Mouse (Mus musculus) adrenal gland, adult (tissue): Measurements from ENCODE around the gene Bmp3.
A peak's percentile ranks its signal among the peaks of the same experiment; 100 is the strongest.

ENCODE experiments used
- DNase-seq, 2 experiments: peaks; one replicate each; pipeline ENCODE4 v3.0.0; 2022 to 2023; ENCODE audit warnings: low spot score in 1 of 2; ENCODE audit not compliant: inconsistent age in 2 of 2

Gene Bmp3

DNA sequence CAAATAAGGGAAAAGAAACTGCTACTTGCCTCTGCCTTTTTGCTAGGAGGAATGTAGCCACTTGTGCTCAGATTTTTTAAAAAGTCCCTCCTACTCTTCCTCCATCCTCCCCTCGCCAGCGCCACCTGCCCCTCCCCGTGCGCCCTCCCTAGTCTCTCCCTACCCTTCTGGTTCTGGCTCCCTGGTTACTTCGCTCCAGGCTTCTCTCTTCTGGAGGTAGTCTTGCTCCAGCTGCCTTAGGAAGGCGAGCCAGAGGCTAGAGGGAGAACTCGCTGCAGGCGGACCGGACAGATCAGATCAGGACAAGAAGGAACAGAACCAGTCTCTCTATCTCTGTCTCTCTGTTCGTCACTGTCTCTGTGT lies at the start of gene Bmp3:
Gene Bmp3 (plus strand): TSS at position 152 of the 363 bp plus-strand sequence.
- peak in 1 of 2 experiments; percentile 29 for DNase-seq

DNA sequence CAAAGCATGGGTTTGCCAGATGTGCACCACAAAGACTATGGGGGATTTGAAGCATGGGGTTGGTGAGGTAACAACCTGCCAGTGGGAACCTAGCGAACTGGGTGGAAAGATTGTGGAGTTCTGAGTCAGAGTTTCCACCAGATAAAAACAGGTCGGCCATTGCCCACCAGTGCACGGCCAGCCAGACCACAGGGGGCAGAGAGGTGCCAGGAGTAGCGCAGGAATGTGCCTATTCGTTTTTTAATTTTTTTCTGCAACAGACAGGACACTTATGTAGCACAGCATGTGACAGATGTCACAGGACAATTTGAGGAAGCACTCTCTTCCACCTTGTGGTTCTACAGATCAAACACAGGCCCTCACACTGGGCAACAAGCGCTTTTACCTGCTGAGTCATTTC lies 49.5 kb upstream of the Bmp3 start:
- DNase-seq = no peak

DNA sequence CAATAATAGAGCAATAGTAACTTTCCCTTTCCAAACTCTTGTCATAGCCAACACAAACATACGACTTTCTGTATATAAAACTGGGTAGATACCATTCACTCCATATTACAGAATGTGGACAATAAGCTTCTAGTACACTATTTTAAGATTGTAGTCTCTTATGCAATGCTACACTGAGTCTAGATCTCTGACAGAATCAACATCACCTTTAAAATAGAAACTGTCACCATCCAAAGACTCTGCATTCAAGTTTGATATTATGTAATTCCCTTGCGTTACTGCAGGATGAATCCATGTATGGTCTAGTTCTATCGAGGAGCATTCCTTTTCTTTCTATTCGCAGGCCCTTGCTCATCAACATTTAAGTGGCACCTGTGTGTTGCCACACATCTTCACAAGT lies 47.7 kb upstream of the Bmp3 start:
- DNase-seq = no peak

DNA sequence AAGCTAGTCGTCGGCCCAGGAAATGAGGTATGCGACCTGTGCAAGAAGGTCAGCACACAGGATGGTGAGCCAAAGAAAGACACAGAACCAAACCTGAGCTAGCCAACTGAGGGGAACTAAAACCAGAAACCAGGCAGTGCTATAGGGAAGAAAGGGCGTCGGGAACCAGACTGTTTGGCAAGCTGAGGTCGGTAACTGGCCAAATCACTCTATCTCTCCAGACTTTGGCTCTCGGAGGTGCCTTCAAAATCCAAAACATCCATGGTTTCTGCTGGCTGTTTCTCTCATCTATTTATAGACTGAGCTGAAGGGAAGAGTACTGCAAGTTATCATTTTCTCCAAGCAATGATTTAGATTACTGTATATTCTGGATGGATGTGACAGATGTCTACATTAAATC lies 47.2 kb upstream of the Bmp3 start:
- no peak for DNase-seq

DNA sequence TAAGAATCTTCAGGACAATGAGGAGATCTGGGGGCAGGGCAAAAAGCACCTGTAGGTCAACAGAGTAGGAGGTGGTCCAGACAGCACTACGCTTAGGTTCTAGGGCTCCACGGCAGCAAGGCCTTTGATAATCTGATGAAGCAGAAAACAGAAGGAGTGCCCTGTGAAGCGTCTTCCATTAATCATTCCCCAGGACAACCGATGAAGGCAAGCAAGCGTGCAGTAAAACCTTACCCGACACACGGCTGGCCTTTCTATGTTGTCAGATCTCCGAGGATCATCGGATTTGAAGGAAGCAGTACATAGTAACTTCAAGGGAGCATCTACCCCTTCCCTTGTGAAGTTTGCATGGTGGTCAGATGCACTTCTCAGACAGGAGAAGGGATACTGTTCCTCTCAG lies 46.3 kb upstream of the Bmp3 start:
- no peak for DNase-seq

DNA sequence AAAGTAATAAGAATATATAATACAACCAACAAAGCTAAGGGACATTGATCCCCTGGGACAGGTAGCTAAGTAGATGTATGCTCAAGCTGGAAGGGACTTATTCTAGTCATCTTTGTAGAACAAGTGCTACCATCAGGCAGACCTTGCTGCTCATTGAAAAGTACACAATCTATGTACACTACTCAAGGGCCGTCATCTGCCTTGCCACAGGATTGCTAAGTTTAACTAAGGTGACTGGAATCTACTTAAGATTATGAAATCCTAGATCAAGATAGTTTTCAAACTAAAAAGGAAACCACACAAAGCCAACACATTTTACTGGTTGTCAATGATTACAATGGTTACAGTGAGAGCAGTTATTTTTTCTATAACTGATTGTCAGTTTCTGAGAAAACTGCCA lies 41.8 kb upstream of the Bmp3 start:
- no peak for DNase-seq

DNA sequence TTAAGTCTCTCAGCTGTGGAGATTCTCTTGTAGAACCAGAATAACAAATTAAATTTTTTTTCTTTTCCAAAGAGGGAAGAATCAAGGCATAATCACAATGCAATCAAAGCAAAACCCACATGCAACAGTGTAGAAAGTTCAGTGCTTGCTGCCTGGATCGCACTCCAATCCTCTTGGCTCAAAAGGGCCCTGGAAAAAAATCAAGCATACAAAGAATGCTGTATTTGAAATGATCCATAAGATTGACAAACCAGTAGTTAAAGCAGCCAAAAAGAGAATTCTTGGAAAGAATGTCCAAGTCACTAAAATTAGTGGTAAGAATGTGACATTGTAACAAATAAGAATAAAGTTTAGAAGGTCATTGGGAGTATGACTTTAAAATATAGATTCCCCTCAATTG lies 38.9 kb upstream of the Bmp3 start:
- DNase-seq = no peak

DNA sequence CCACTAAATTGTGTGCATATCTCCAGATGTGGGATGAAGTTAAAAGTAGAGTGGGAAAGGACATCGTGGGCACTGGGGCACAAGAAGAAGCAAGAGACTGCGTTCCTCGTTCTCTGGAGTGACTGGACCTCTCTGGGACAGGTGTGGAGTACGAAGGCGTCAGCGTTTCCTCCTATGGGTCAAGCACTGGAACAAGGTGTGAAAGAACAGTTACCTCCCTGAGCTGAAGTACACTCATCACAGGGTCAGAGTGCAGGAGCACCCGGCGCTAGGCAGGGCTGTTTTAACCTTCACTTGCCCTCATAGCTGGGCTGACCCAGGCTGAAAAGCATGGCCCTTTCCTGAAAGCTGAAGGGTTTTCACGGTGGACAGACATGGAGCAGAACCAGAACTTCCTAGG lies 20.5 kb upstream of the Bmp3 start:
- no peak for DNase-seq

DNA sequence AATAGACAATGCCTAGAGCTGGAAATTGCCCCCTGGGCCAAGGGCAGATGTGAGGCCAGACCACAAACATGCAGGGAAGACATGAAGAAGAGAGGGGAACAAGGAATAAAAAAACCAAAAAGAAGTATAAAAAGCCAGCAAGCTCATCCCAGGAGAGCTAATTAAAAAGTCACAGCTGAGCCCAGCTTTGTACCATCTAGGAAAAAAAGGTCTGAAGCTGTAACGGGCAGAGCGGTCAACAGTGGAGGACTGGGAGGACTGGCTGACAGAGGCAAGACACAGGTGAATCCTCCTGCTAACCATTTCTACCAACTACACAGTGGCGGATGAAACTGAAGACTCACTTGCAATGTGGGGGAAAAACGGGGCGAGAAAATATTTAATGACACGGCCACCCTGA lies 19.9 kb upstream of the Bmp3 start:
- no peak for DNase-seq

DNA sequence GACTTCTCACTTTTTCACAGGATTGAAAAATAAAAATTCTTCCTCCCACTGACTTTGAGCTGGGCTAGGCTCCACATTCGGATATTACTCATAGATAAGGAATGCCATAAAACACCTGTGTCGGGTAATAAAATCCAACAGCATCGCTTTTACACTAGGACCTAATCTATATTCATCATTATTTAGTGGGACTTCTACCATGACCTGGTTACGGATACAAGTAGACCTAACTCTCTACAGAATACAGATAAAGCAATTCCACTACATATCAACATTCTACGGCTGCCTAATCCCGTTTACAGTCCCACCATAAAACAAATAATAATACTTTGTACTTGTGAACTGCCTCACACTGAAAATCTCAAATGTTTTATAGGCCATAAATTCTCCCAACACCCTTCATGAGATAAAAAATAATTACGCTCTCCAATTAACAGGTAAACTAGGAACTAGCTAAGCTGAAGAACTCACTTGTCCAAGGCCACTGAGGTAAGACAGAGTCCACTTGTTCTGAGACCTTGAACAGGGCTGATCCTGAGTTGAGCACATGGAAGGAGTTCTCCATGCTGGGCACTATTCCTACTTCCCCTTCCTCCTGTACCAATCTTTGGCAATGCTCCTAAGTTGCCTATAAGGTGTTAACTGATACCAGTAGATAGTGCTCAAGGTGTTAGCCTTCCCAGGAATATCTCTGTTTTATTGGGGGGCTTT lies 11.5 kb upstream of the Bmp3 start:
- no peak for DNase-seq

DNA sequence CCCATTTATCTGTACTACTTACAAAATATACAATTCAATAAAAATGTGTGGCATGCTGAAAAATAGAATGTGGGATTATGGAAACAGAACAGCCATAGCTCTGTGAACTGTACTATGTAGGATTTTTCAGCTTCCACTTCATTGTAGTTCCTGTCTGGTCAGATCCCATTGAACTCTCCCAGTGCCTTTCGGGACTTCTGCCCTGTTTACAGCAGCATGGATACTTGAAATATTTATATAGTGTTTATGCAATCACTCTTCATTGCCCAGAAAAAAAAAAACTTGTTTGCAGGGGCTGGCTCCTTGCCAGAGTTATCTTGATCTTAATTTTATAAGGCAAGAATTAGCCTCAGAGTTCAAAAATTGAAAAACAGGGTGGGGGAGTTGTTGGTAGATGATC lies 9.6 kb upstream of the Bmp3 start:
- DNase-seq = no peak

DNA sequence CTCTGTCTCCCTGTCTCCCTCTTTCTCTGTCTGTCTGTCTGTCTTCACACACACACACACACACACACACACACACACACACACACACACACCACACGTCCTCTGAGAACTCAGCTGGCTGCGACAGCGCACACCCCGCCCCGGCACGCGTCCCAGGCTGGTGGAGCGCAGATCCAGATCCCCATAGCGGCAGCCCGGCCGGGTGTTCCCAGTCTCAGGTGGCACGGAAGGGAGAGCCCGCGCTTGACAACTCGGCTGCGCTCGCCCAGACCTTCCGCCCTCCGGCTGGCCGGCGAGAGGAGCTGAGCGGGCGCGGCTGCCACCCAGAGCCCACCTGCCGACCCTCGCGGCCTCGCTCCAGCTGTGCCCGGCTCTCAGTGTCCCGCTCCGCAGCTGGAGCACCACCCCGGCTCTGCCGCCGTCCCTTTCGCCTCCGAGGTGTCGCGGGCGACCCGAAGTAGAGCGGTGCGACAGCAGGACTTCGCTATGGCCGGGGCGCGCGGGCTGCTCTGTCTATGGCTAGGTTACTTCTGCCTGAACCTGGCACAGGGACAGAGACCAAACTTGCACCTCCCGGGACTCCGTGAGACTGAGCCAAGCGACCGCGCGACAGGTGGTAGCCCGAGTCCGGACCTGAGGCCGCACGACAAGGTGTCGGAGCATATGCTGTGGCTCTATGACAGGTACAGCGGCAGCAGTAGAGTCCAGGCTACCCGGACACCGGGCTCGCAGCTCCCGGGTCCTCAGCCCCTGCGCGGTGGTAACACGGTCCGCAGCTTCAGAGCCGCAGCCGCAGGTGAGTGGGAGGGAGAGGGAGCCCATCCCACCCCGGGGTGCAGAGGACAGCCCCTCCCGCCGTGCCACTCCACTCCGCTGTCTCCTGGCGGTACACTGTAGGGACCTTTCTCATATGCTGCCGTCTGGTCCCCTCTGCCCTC lies 681 bp downstream of the Bmp3 start:
- DNase-seq = peak; percentile 8 to 37

DNA sequence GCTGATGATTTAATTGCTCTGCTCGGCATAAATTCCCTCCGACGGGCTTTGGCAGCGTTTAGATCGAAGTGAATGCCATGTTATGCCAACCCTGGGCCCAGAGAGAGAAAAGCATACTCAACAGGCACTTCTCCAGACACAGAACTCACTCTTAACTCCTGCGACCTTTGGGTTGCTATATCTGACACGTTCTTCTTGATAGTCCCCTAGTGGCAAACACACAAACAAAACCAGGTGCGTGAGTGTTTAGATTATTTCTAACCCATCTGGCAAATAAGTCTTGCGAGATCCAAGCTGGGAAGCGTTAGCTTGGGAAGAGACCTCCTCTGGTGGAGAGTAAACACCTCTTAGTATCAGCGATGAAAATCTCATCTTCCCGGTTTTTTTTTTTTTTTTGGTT lies 1.5 kb downstream of the Bmp3 start:
- no peak for DNase-seq

DNA sequence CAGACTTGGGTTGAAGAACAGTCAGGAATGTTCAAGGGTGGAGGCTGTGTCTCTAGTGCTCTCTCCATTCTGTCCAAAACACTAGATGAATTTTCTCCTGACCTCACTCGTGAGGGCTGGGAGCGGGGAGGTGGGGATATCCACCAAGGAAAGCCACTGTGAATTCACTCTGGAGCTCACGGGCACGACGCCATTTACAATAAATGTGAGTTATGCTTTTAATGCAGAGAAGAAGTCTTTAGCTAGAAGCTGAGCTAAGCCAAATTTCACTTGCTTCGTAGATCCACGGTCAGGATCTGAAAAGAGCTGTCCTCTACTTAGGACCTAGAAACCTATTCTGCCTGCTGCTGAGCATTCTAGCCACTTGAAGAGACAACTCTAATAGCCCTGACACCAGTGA lies 2.1 kb downstream of the Bmp3 start:
- DNase-seq = no peak

DNA sequence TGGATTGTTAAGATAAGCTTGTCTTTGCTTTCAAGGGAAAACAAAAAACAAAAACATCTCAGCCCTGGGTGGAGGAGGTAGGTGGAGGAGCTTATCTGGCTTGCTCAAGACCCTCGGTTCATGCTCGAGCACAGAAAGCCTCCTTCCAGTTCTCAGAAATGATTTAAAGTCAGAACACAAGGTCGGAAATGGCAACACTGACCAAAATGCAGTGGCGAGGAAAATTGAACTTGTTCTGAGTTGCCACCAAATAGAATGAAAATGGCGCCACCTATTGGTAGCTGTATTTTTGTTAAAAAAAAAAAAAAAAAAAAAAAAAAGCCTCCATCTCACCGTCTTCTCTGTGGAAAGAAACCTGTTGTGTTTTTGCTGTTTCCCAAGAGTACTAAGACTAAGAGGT lies 9.7 kb downstream of the Bmp3 start:
- peak in 1 of 2 experiments; percentile 59 for DNase-seq

DNA sequence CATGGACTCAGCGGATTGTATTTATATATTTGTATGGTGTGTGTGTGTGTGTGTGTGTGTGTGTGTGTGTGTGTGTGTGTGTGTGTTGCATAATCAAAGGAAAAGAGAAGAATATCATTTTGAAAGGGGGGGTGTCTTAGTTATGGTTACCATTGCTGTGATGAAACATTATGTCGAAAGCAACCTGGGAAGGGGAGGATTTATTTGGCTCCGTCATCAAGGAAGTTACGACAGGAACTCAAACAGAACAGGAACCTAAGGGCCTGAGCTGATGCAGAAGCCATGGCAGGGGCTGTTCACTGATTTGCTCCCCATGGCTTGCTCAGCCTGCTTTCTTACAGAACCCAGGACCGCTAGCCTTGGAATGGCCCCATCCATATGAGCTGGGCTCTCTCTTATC lies 10.9 kb downstream of the Bmp3 start:
- no peak for DNase-seq

DNA sequence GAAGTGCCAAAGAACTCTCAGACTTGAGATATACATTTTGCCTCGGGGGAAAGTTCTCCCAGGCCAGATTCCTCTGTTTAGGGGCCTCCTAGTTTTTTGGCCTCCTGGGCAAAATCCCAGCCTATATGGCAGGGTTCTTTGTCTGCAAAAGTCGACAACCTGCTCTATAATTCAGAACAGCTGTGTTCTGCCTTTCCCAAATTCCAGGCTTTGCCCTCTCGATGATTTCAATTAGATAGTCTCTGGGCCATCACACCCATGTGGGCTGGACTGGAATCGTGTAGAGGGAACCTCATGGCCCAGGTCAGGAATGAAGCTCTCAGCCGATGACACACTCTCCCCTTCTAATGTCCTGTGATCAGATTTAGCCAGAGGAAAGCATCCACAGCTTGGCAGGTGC lies 21.8 kb downstream of the Bmp3 start:
- no peak for DNase-seq

DNA sequence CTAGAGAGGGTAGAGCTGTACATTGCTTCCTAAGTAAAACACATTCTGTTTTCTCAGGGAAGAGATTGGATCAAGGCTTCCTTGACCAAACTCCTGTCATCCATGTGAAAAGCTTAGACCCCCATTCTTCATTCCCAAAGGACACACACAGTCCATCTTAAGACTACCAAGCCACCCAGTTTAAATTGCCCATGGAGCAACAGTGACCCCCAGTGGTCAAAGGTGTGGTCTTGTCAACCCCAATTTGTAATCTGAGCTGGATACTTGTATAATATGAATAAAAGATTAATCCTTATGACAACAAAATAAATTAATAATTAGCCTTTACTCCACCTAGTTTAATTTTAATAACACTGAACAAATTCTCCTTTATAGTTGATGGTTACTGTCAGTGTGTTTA lies 24.7 kb downstream of the Bmp3 start:
- peak; percentile 20 to 71 for DNase-seq

DNA sequence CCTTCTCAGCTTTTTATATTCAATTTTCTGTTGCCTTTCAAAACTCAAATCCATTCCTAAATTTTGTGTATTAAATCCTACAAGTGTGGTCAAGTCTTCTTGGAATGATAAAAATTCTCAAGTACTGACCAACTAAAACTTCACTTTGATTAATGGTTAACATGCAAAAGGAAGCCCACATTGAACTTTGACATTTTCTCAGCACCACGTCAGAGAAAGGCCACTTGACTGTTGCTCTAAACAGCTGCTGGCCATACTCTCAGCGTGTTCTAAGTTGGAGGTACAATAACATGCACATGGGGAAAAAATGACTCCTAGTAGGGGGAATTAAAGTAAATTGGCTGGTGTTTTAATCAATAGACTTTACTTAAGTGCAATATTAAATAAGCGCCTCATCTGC lies 27.9 kb downstream of the Bmp3 start:
- no peak for DNase-seq

DNA sequence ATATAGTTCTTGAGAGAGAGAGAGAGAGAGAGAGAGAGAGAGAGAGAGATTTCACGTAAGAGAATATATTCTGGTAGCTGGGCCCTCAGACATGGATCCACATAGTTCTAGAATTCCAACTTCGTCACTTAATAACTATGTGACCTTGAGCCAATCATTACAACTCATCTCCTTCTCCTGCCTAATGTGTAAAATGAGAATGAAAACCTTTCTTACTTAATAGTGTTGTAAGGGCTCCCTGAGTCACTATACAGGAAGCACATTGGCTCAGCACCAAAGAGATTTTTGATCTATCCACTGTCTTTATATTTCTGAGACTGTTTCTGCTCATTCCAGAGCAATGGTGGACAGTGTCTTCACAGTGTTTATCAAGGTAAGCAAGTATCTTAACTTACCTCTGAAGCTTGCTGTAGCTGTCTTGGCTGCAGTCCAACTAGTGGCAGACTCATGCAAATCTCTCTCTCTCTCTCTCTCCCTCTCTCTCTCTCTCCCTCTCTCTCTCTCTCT lies 36.4 kb downstream of the Bmp3 start:
- DNase-seq = no peak

DNA sequence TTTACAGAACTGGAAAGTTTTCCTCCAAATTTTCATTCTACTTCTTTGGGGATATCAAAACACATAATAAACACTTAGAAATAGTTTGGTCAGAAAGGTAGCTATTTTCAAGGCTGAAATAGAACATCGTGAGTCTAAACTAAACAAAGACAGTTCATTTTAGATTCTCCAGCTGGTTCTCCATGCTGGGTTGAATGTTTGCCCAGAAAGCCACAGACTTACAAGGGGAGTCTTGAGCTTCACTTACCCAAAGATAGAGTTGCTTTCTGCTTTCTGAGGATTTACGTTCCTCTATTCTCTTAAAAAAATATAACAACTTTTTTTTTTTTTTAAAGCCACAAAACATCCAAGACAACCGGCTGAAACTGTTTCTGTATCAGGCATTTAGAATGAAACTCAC lies 40.1 kb downstream of the Bmp3 start:
- DNase-seq = no peak

DNA sequence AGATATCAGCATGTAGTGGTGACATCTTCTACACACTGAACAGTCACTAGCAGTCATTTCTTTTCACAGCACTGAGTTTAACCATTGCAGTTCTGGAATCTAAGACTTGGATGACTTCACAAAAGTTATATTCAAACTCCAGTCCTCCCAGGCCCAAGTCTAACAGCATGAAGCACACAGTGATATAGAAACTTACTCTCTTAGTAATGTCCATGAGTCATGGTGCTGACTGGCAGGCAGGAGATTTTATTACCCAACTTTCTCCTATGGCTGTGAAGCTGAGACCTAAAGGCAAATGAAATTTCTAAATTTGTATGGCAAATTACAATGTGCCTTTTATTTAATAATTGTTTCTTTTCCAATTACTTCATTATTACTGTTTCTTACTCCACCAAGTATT lies 43.7 kb downstream of the Bmp3 start:
- DNase-seq = no peak
